Mouse (Mus musculus): Measurements from ENCODE around the gene Rnf2. TPM values are rescaled to one million over a fixed set of nuclear protein-coding genes. Genes with fewer than 3 reads are reported as not detected.

The Rnf2 gene
- polyA plus RNA-seq, 1 experiment from 2014 or later = 85.3 TPM

DNA sequence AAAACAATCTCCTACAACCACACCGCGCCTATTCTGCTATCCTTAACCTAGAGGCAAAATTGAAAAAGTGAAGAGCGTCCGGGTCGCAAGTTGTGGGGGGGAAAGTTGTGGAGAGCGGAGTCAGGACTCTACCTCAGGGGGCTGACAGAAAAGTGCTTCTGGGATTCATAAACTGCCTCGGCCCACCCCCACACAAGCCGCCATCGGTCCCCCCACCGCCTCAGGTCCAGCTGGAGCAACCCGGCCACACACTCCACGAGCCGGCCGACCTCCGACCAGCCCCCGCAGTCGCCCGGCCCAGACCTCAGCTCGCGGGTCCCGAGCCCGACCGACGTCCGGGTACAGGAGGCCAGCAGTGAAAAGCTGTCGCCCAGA lies 72.9 kb downstream of the Rnf2 start:
- WGBS = 0% methylated on average over 26 of the region's 26 CpGs
- no peaks in the 10 kb centered on the region for H3K27me3 ChIP-seq (ENCODE audit: control insufficient read depth, insufficient read depth, low read depth, low read length)
- H3K9ac ChIP-seq (ENCODE audit: low read length) = peak overlapping the region; percentile 91
- H3K36me3 ChIP-seq (ENCODE audit: control insufficient read depth, insufficient read depth, low read length) = no peaks in the 10 kb centered on the region
- H3K27ac ChIP-seq (ENCODE audit: low read length) = peak overlapping the region; percentile 92
- peak overlapping the region; percentile 97 for H3K4me3 ChIP-seq (ENCODE audit: low read length)
- peaks cover 15% of the 10 kb centered on the region for H3K4me1 ChIP-seq (replicated peaks; ENCODE audit: control insufficient read depth, insufficient read depth, low read length)
- H3K4me2 ChIP-seq (ENCODE audit: low read depth, low read length) = peak overlapping the region; percentile 74
- no peaks in the 10 kb centered on the region for H3K9me3 ChIP-seq (ENCODE audit: control insufficient read depth, low read length)
- peak; percentile 57 for ATAC-seq (ENCODE audit: low read depth)

DNA sequence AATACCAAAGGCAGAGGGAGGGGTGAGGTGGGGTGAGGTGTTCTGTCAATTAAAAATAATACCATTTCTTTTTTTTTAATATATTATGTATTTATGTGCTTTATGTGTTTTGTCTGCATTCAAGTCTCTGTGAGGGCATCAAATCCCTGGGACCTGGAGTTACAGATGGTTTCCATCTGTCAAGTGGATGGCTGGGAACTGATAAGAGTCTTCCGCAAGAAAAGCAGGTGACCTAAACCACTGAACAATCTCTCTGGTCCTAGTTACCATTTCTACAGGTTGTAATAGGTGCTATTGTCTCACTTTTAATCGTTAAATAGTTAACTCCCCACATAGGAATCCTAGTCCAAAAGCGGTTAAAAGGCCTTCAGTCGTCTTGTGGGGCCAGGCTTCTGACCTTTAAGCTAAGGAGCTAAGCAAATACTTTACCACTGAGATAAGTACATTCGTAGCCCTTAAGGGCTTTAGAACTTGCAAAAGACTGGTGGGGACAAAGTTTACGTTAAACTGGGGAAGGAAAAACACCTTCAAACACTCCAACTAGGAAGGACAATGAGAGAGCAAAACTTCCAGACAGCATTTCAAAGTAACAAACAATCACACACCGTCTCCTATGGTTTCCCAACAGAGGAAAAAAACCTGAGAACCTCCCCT lies 73.7 kb downstream of the Rnf2 start:
- 10% methylated on average over 7 of the region's 7 CpGs for WGBS
- H3K9me3 ChIP-seq (ENCODE audit: control insufficient read depth, low read length) = no peaks in the 10 kb centered on the region
- peak overlapping the region; percentile 97 for H3K4me3 ChIP-seq (ENCODE audit: low read length)
- ATAC-seq (ENCODE audit: low read depth) = no peak
- no peaks in the 10 kb centered on the region for H3K36me3 ChIP-seq (ENCODE audit: control insufficient read depth, insufficient read depth, low read length)
- H3K27me3 ChIP-seq (ENCODE audit: control insufficient read depth, insufficient read depth, low read depth, low read length) = no peaks in the 10 kb centered on the region
- peaks cover 15% of the 10 kb centered on the region for H3K4me1 ChIP-seq (replicated peaks; ENCODE audit: control insufficient read depth, insufficient read depth, low read length)
- H3K27ac ChIP-seq (ENCODE audit: low read length) = peak overlapping the region; percentile 92
- peak overlapping the region; percentile 91 for H3K9ac ChIP-seq (ENCODE audit: low read length)
- peak overlapping the region; percentile 74 for H3K4me2 ChIP-seq (ENCODE audit: low read depth, low read length)

DNA sequence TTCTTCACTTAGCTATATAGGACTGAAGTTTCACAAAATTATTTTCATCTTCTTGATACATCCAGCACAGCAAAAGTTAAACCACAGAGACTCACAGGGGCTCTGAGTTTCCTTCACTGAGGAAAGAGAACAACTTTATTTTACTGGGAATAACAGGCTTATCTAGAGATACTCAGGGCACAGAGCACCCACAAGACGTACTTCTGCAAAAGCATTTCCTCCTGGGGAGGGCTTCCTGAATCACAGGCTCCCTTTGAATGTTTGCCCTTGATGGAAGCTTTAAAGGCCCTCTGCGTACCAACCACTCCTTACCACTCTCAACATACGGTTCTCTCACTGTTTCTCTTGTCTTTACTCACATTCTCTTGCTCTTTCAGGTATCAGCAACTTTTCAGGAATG lies 78.6 kb downstream of the Rnf2 start:
- WGBS = 52% methylated on average over 3 of the region's 3 CpGs
- H3K9me3 ChIP-seq (ENCODE audit: control insufficient read depth, low read length) = no peaks in the 10 kb centered on the region
- H3K27me3 ChIP-seq (ENCODE audit: control insufficient read depth, insufficient read depth, low read depth, low read length) = no peaks in the 10 kb centered on the region
- H3K4me2 ChIP-seq (ENCODE audit: low read depth, low read length) = no peak overlapping the region
- no peak overlapping the region for H3K4me3 ChIP-seq (ENCODE audit: low read length)
- ATAC-seq (ENCODE audit: low read depth) = no peak
- H3K4me1 ChIP-seq (replicated peaks; ENCODE audit: control insufficient read depth, insufficient read depth, low read length) = peaks cover 8% of the 10 kb centered on the region
- no peak overlapping the region for H3K9ac ChIP-seq (ENCODE audit: low read length)
- H3K36me3 ChIP-seq (ENCODE audit: control insufficient read depth, insufficient read depth, low read length) = peaks cover 12% of the 10 kb centered on the region; the same call in 1 of the 2 replicates
- H3K27ac ChIP-seq (ENCODE audit: low read length) = no peak overlapping the region

DNA sequence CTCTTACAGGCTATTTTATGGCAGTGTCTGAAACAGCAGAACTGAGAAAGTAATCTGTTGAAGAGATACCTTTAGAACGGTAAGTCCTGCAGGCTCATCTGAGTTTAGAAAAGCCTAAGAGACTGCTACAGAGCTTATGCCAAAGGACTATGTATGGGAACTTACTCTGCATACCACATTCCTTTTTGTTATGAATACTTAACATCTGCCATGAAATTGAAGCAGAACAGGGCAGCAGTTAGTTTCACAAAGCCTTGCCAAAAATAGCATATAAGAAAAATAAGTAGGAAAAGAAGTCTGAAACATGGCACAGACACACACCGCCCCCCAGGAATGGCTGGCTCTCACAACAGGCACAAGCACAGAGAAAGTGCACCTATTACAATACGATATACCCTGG lies 90.9 kb downstream of the Rnf2 start:
- Histone ChIP-seq H3K4me1 (replicated peaks; ENCODE audit: control insufficient read depth, insufficient read depth, low read length) (no peaks in the 10 kb centered on the region), H3K27ac (ENCODE audit: low read length) (no peak overlapping the region), H3K27me3 (ENCODE audit: control insufficient read depth, insufficient read depth, low read depth, low read length) (no peaks in the 10 kb centered on the region), H3K36me3 (ENCODE audit: control insufficient read depth, insufficient read depth, low read length) (peaks cover 15% of the 10 kb centered on the region; the same call in 1 of the 2 replicates), H3K9ac (ENCODE audit: low read length) (no peak overlapping the region), H3K4me2 (ENCODE audit: low read depth, low read length) (no peak overlapping the region), H3K4me3 (ENCODE audit: low read length) (no peak overlapping the region), H3K9me3 (ENCODE audit: control insufficient read depth, low read length) (no peaks in the 10 kb centered on the region)
- no peak for ATAC-seq (ENCODE audit: low read depth)
- 91% methylated on average over 3 of the region's 3 CpGs for WGBS

Small RNAs within 50 kb of the gene (microRNA-seq; reads per million reads assigned to microRNA genes)
- gene Mir7682 = not detected

Other genes with a start within 250 kb of the Rnf2 start
- gene Ivns1abp, start 156.5 kb downstream of the Rnf2 start, polyA plus RNA-seq (2015; fragmentation: Nextera tagmentation; extraction: Ambion mirVana) = 212 and 230 TPM in 2 replicates
- gene Swt1, start 72.5 kb downstream of the Rnf2 start, polyA plus RNA-seq (2015; fragmentation: Nextera tagmentation; extraction: Ambion mirVana) = 32.0 and 38.7 TPM in 2 replicates
- gene Trmt1l, start 72.4 kb downstream of the Rnf2 start, polyA plus RNA-seq (2015; fragmentation: Nextera tagmentation; extraction: Ambion mirVana) = 39.9 and 41.7 TPM in 2 replicates
- 12.4 and 14.1 TPM in 2 replicates for gene Fam129a, start 70.2 kb upstream of the Rnf2 start, polyA plus RNA-seq (2015; fragmentation: Nextera tagmentation; extraction: Ambion mirVana)

All from lung, embryonic 16.5 days (tissue).